Mouse (Mus musculus) cerebellum, adult 2 months (tissue): ENCODE results near the gene Eef1akmt3. TPM values are rescaled to one million over a fixed set of nuclear protein-coding genes. Genes with fewer than 3 reads are reported as not detected.

Source experiments
- DNase-seq, 2 experiments: peaks; one replicate each; pipeline ENCODE4 v3.0.0; 2021
- H3K27ac ChIP-seq: fragments of 200-500 bp; 2 replicates; pipeline ENCODE4 v1.5.1; 2012; ENCODE audit warnings: low read length, control low read depth, inconsistent platforms; ENCODE audit not compliant: insufficient read depth
- H3K27me3 ChIP-seq: fragments of 200-500 bp; 2 replicates; pipeline ENCODE4 v1.6.1; 2012; ENCODE audit warnings: inconsistent platforms, mild to moderate bottlenecking, low read length, moderate library complexity; ENCODE audit not compliant: control insufficient read depth, insufficient read depth
- H3K4me1 ChIP-seq: fragments of 200-500 bp; 2 replicates; pipeline ENCODE4 v1.6.1; 2011; ENCODE audit warnings: low read length; ENCODE audit not compliant: control insufficient read depth, insufficient read depth
- H3K4me3 ChIP-seq: fragments of 200-500 bp; replicated peaks from 2 replicates; pipeline ENCODE3; 2011; ENCODE audit warnings: mild to moderate bottlenecking, low read depth, low read length, control low read depth; ENCODE audit not compliant: insufficient read depth
- CTCF ChIP-seq: fragments of 200-500 bp; IDR thresholded peaks from 2 replicates; pipeline ENCODE4 v1.5.1; 2011; ENCODE audit warnings: low read depth, mild to moderate bottlenecking, control low read depth, low read length, moderate library complexity, borderline replicate concordance; ENCODE audit not compliant: insufficient read depth
- POLR2A ChIP-seq: fragments of 200-500 bp; IDR thresholded peaks from 2 replicates; pipeline ENCODE4 v1.6.1; 2011; ENCODE audit warnings: low read length, control low read depth, borderline replicate concordance; ENCODE audit not compliant: insufficient read depth
- WGBS: fragments of 180-500 bp; shearing (Covaris S2); methylation state at CpG from one replicate; pipeline ENCODE4 v1.1.7; 2018; 5-methylcytosine and 5-hydroxymethylcytosine counted together
- polyA plus RNA-seq: library from polyadenylated mRNA; depleted of rRNA; stranded (reverse); fragments of >200 nt; gene quantifications from 2 replicates; pipeline ENCODE4 v1.2.3, GENCODE M21; 2012

Gene Eef1akmt3
- polyA plus RNA-seq, 1 experiment = 0.13 TPM

GRCm38 (mm10) chr10:127054646-127055045, 13.3 kb upstream of the Eef1akmt3 start:
- TF ChIP-seq POLR2A = no peak
- no peak for TF ChIP-seq CTCF
- H3K27me3 ChIP-seq = peaks cover 2% of the 10 kb centered on the region; the same call in 1 of the 2 replicates
- WGBS = 42% methylated on average over 4 of the region's 4 CpGs
- no peak overlapping the region for H3K27ac ChIP-seq
- H3K4me3 ChIP-seq = no peak overlapping the region
- no peaks in the 10 kb centered on the region; the same call in 1 of the 2 replicates for H3K4me1 ChIP-seq
- DNase-seq = peak in 1 of 2 experiments; percentile 14

- TF ChIP-seq POLR2A = no peak
- no peak for TF ChIP-seq CTCF
- no peak overlapping the region for H3K4me3 ChIP-seq
- WGBS = 25% methylated on average over 10 of the region's 10 CpGs
Observed at GRCm38 (mm10) chr10:127050119-127050474, 8.8 kb upstream of the Eef1akmt3 start.

GRCm38 (mm10) chr10:127049395-127050118, 8.2 kb upstream of the Eef1akmt3 start:
- 2% methylated on average over 29 of the region's 29 CpGs for WGBS
- Histone ChIP-seq H3K27me3 (peaks cover 2% of the 10 kb centered on the region; the same call in 1 of the 2 replicates), H3K4me3 (peak overlapping the region; percentile 32), H3K27ac (no peak overlapping the region), H3K4me1 (no peaks in the 10 kb centered on the region; the same call in 1 of the 2 replicates)
- TF ChIP-seq CTCF (peak; percentile 32; the same call in 1 of the 2 replicates), POLR2A (no peak)
- no peak for DNase-seq

More at GRCm38 (mm10) chr10:127050119-127050474, 8.8 kb upstream of the Eef1akmt3 start:
- Histone ChIP-seq H3K27ac (no peak overlapping the region), H3K4me1 (no peaks in the 10 kb centered on the region; the same call in 1 of the 2 replicates), H3K27me3 (peaks cover 2% of the 10 kb centered on the region; the same call in 1 of the 2 replicates)
- no peak for DNase-seq

- no peak for TF ChIP-seq POLR2A
- TF ChIP-seq CTCF = no peak
- peak overlapping the region; percentile 32 for H3K4me3 ChIP-seq
- H3K27me3 ChIP-seq = peaks cover 2% of the 10 kb centered on the region; the same call in 1 of the 2 replicates
- H3K27ac ChIP-seq = no peak overlapping the region
- no peak for DNase-seq
- H3K4me1 ChIP-seq = no peaks in the 10 kb centered on the region
- 2% methylated on average over 35 of the region's 35 CpGs for WGBS
Observed at GRCm38 (mm10) chr10:127048608-127049394, 7.5 kb upstream of the Eef1akmt3 start.

GRCm38 (mm10) chr10:127047954-127048353, 6.6 kb upstream of the Eef1akmt3 start, which contains the start of gene Cyp27b1:
Cyp27b1 (plus strand) TSS chr10:127048250.
- H3K4me3 ChIP-seq = peak within 1 kb of the TSS; percentile 32
- H3K27me3 ChIP-seq = peaks cover 2% of the 10 kb centered on the region; the same call in 1 of the 2 replicates
- no peak for TF ChIP-seq CTCF
- TF ChIP-seq POLR2A = no peak
- 31% methylated on average over 5 of the region's 5 CpGs for WGBS
- DNase-seq = no peak
- no peaks in the 10 kb centered on the region for H3K4me1 ChIP-seq
- H3K27ac ChIP-seq = no peak within 1 kb of the TSS

DNA sequence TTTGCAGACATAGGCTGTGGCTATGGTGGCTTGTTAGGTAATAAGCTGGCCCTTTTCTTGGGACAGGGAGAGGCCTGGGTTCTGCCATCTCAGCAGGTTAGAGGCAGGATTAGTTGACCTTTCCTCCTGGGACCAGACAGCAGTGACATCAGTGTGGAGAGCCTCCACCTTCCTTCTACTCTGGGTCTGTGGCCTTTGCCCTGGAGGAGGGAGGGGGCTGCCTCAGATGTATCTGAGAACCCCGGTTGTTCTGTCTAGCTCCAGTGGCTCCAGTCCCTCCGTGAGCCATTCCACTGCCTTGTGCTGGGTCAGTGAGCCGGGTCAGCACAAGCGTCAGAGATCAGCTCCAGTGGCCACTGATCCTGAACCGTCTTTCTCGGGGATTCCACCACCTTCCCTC, 1.9 kb upstream of the Eef1akmt3 start:
- Histone ChIP-seq H3K27ac (no peak overlapping the region), H3K27me3 (no peaks in the 10 kb centered on the region; the same call in 1 of the 2 replicates), H3K4me1 (no peaks in the 10 kb centered on the region), H3K4me3 (no peak overlapping the region)
- TF ChIP-seq POLR2A (no peak), CTCF (no peak)
- 48% methylated on average over 6 of the region's 6 CpGs for WGBS
- DNase-seq = no peak

GRCm38 (mm10) chr10:127042468-127043115, 1.3 kb upstream of the Eef1akmt3 start:
- Histone ChIP-seq H3K27ac (no peak overlapping the region), H3K4me1 (no peaks in the 10 kb centered on the region), H3K27me3 (no peaks in the 10 kb centered on the region), H3K4me3 (peak overlapping the region; percentile 70)
- WGBS = 17% methylated on average over 5 of the region's 5 CpGs
- TF ChIP-seq POLR2A (no peak), CTCF (no peak)
- no peak for DNase-seq
